Mouse (Mus musculus) ES-Bruce4 (cell line): ENCODE data around the gene Mapk8ip2. TPM values are rescaled to one million over a fixed set of nuclear protein-coding genes. Genes with fewer than 3 reads are reported as not detected.

Source experiments
- H3K27ac ChIP-seq: 2 replicates; pipeline ENCODE4 v1.5.1; 2012; ENCODE audit warnings: low read length, inconsistent platforms; ENCODE audit not compliant: insufficient read depth
- H3K27me3 ChIP-seq: 2 replicates; pipeline ENCODE4 v1.6.1; 2012; ENCODE audit warnings: mild to moderate bottlenecking, low read length, inconsistent platforms; ENCODE audit not compliant: control insufficient read depth, poor library complexity, insufficient read depth, severe bottlenecking
- H3K36me3 ChIP-seq: 2 replicates; pipeline ENCODE4 v1.6.1; 2012; ENCODE audit warnings: inconsistent platforms, mild to moderate bottlenecking, low read length, moderate library complexity; ENCODE audit not compliant: control insufficient read depth, poor library complexity, insufficient read depth, severe bottlenecking
- H3K4me1 ChIP-seq: one replicate; pipeline ENCODE4 v1.8.1; 2011; ENCODE audit warnings: low read length; ENCODE audit not compliant: control insufficient read depth, insufficient read depth
- H3K4me3 ChIP-seq: 2 replicates; pipeline ENCODE4 v1.5.1; 2011; ENCODE audit warnings: low read depth, mild to moderate bottlenecking, low read length
- H3K9ac ChIP-seq: 2 replicates; pipeline ENCODE4 v1.6.1; 2012; ENCODE audit warnings: low read depth, mild to moderate bottlenecking, inconsistent platforms; ENCODE audit not compliant: poor library complexity, severe bottlenecking
- H3K9me3 ChIP-seq: replicated peaks from 2 replicates; pipeline ENCODE4 v1.6.1; 2012; ENCODE audit warnings: mild to moderate bottlenecking, low read length, inconsistent platforms; ENCODE audit not compliant: control insufficient read depth, poor library complexity, insufficient read depth, severe bottlenecking
- CTCF ChIP-seq: IDR thresholded peaks from one replicate; pipeline ENCODE4 v1.8.1; 2011; ENCODE audit warnings: low read depth, low read length
- EP300 ChIP-seq: IDR thresholded peaks from 2 replicates; pipeline ENCODE4 v1.6.1; 2011; ENCODE audit warnings: low read depth, low read length; ENCODE audit not compliant: insufficient read depth
- POLR2A ChIP-seq: IDR thresholded peaks from one replicate; pipeline ENCODE4 v1.8.1; 2011; ENCODE audit warnings: low read length; ENCODE audit not compliant: insufficient read depth
- polyA plus RNA-seq: library from polyadenylated mRNA; stranded (reverse); fragments of >200 nt; gene quantifications from 2 replicates; pipeline ENCODE4 v1.2.4, GENCODE M21; 2011; ENCODE audit warnings: low read depth; ENCODE audit not compliant: missing spikeins, insufficient read depth, insufficient read length

Gene Mapk8ip2
- polyA plus RNA-seq, 1 experiment: 4.2 TPM

GRCm38 (mm10) chr15:89434136-89434535, 19.6 kb upstream of the Mapk8ip2 start:
- TF ChIP-seq EP300 (no peak), POLR2A (no peak), CTCF (no peak)
- Histone ChIP-seq H3K4me3 (no peak overlapping the region), H3K27ac (no peak overlapping the region), H3K4me1 (no peaks in the 10 kb centered on the region), H3K9me3 (no peaks in the 10 kb centered on the region), H3K27me3 (no peaks in the 10 kb centered on the region), H3K36me3 (no peaks in the 10 kb centered on the region), H3K9ac (no peak overlapping the region)

DNA sequence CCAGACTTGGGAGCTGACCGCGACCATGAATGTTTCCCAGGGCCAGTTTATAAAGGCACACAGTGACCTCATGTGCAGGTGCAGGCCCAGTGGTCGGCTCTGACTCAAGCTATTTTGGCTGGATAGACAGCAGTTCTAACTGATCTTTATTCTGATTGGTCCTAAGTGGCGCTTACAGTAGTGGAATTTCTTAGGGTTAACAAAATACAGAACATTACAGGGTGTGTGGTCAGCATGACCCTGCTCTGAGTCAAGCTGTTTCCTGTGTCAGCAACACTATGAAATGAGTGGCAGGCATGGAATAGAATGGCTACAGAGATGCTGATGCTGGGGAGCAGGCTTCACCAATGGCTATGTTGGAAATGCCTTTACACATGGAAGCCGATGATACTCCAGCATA, 17.8 kb upstream of the Mapk8ip2 start:
- Histone ChIP-seq H3K36me3 (no peaks in the 10 kb centered on the region), H3K4me1 (no peaks in the 10 kb centered on the region), H3K9ac (no peak overlapping the region), H3K4me3 (no peak overlapping the region), H3K27ac (no peak overlapping the region), H3K9me3 (no peaks in the 10 kb centered on the region), H3K27me3 (no peaks in the 10 kb centered on the region; the same call in 1 of the 2 replicates)
- TF ChIP-seq POLR2A (no peak), EP300 (no peak), CTCF (no peak)

DNA sequence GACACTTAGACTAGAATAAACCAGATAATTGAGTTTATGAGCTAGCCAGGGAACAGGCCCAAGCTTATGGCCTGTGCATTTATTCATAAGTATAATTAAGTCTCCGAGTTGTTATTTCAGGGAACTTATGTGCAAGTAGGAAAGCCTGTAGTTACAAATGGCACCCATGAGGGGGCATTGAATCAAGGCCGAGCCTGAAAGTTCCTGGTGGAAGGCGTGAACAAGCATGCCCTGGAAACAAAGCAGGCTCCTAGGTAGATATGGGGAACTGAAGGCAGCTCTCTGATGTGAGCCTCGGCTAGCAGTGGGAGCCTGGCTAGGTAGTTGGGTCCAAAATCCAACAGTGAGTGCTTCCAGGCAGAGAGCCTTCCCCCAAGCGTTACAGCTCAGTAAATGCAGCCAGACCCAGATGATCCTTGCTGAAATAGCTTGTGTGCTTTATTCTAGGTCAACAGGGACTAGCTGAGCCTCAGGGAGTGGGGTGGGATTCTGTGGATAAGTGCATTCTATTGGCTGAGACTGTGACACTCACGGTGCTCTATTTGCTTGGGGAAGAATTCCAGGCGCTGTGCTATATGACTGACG, 11.1 kb upstream of the Mapk8ip2 start:
- Histone ChIP-seq H3K9me3 (no peaks in the 10 kb centered on the region), H3K9ac (no peak overlapping the region)

GRCm38 (mm10) chr15:89452906-89453864, 528 bp upstream of the Mapk8ip2 start:
- Histone ChIP-seq H3K9ac (no peak overlapping the region), H3K27ac (no peak overlapping the region), H3K9me3 (no peaks in the 10 kb centered on the region), H3K27me3 (no peaks in the 10 kb centered on the region), H3K36me3 (no peaks in the 10 kb centered on the region), H3K4me1 (peaks cover 2% of the 10 kb centered on the region), H3K4me3 (peak overlapping the region; percentile 89)
- TF ChIP-seq CTCF: no peak
- TF ChIP-seq POLR2A: no peak
- TF ChIP-seq EP300: no peak

More for the DNA sequence above, 11.1 kb upstream of the Mapk8ip2 start:
- Histone ChIP-seq H3K27ac (no peak overlapping the region), H3K4me3 (no peak overlapping the region), H3K36me3 (no peaks in the 10 kb centered on the region), H3K27me3 (no peaks in the 10 kb centered on the region; the same call in 1 of the 2 replicates), H3K4me1 (no peaks in the 10 kb centered on the region)
- TF ChIP-seq CTCF (peak; percentile 1), POLR2A (no peak)

GRCm38 (mm10) chr15:89454857-89455256, 1.1 kb downstream of the Mapk8ip2 start:
- Histone ChIP-seq H3K4me3 (no peak overlapping the region), H3K36me3 (no peaks in the 10 kb centered on the region), H3K9ac (no peak overlapping the region), H3K9me3 (no peaks in the 10 kb centered on the region), H3K27ac (no peak overlapping the region), H3K27me3 (no peaks in the 10 kb centered on the region), H3K4me1 (peaks cover 2% of the 10 kb centered on the region)
- TF ChIP-seq CTCF (no peak), POLR2A (no peak), EP300 (no peak)

DNA sequence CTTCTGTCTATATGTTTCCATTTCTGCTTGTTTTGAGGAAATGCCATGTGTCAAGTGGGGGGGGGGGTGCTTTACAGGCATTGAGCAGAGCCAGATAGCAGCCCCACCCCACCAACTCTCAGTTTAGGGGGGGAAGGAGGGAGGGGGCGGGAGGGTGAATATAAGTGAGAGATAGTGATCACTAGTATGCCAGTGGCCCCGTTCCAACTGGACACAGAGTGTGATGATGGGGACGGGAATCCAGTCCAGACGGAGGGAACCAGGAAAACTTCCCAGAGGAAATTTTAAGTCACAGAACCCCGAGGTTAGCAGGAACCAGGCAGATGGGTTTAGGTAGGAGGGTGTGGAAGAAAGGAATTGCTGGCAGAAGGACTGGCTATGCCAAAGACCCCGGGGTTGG, 1.9 kb downstream of the Mapk8ip2 start:
- TF ChIP-seq EP300 (no peak), POLR2A (no peak), CTCF (no peak)
- no peak overlapping the region for H3K27ac ChIP-seq

More for the DNA sequence above, 1.9 kb downstream of the Mapk8ip2 start:
- Histone ChIP-seq H3K4me3 (no peak overlapping the region), H3K9ac (no peak overlapping the region), H3K36me3 (no peaks in the 10 kb centered on the region), H3K4me1 (peaks cover 2% of the 10 kb centered on the region), H3K27me3 (no peaks in the 10 kb centered on the region), H3K9me3 (no peaks in the 10 kb centered on the region)
